Mouse (Mus musculus) heart, adult 18-20 months (tissue): Measurements from ENCODE around the gene Dcun1d3. TPM values are rescaled to one million over a fixed set of nuclear protein-coding genes. Genes with fewer than 3 reads are reported as not detected.

Experiments
- DNase-seq, 2 experiments: peaks; one replicate each; pipeline ENCODE4 v3.0.0; 2021 to 2022; ENCODE audit warnings: mixed read lengths in 1 of 2
- total RNA-seq, 2 experiments: library from RNA; stranded (reverse); gene quantifications; 2 replicates each; pipeline ENCODE4 v1.2.3; 2021

Dcun1d3 gene
- total RNA-seq, 2 experiments from 2014 or later, result 13.1 to 15.3 TPM

DNA sequence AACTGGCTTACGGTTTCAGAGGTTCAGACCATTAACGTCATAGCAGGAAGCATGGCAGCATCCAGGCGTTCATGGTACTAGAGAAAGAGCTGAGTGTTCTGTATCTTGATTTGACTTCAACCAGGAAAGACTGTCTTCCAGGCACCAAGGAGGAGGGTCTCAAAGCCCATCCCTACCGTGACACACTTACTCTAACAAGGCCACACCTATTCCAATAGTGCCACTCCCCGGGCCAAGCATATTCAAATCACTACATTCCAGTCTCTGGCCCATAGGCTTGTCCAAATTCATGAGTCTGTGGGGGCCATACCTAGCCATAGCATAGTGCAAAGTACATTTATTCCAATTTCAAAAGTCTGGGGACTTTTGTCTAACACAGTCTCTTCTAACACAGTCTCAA is 88.7 kb downstream of the Dcun1d3 start:
- DNase-seq, result no peak

Other genes starting within 250 kb of the Dcun1d3 start
- not detected for gene Acsm4, start 206.3 kb downstream of the Dcun1d3 start, total RNA-seq
- 10 to 100 TPM; 16.0 to 17.2 TPM for gene Thumpd1, start 175.5 kb downstream of the Dcun1d3 start, total RNA-seq
- gene Acsm3, start 135.4 kb downstream of the Dcun1d3 start, total RNA-seq, result 1 to 10 TPM in 1 of 2 experiments, not detected in 1; 5.7 TPM
- gene Rexo5, start 102.3 kb downstream of the Dcun1d3 start, total RNA-seq, result 1 to 10 TPM; 1.1 to 2.1 TPM
- 1 to 10 TPM; 1.3 to 1.4 TPM for gene Eri2, start 102.2 kb downstream of the Dcun1d3 start, total RNA-seq
- 1 to 10 TPM; 7.2 to 9.6 TPM for gene Lyrm1, start 437 bp downstream of the Dcun1d3 start, total RNA-seq
- under 1 TPM in 1 of 2 experiments, not detected in 1; 0.51 TPM for gene Dnah3, start 199.0 kb upstream of the Dcun1d3 start, total RNA-seq
- 10 to 100 TPM; 25.9 to 26.0 TPM for gene Tmem159, start 206.1 kb upstream of the Dcun1d3 start, total RNA-seq
- under 1 TPM; 0.65 to 0.75 TPM for gene Zp2, start 249.0 kb upstream of the Dcun1d3 start, total RNA-seq